Mouse (Mus musculus) heart, postnatal 0 days (tissue): ENCODE measurements at regions not wholly inside any gene's neighbourhood (a gene's known extent, or its start where the extent isn't known, plus 50 kb on each side); places are given as distances from the start of the nearest gene placed in this dataset.

ENCODE experiments used
- CTCF ChIP-seq: IDR thresholded peaks from 2 replicates; pipeline ENCODE4 v1.5.1; 2016; ENCODE audit warnings: antibody characterized with exemption, control low read depth, low read depth
- EP300 ChIP-seq: IDR thresholded peaks from 2 replicates; pipeline ENCODE4 v1.6.1; 2016; ENCODE audit warnings: antibody characterized with exemption, low read depth

DNA sequence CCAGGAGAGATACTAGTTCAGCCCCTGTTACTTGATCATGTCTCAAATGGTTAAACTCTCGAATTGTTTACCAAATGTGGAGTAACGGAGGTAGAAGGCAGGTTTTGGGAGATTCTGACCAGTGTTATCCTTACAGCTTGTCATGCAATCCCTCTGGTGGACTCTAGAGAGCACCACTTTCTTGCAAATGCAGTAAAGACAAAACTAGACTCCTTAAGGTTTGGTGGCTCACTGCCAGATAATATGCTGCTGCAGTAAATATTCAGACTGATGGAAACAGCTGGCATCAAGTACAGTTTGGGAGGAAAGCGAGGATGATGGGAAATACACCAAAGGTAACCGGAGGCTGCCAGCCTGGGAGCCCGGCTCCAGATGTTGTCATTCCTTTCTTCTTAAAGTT lies 394.2 kb upstream of the 4930550L24Rik start:
- TF ChIP-seq EP300 (no peak), CTCF (peak; percentile 5; the same call in 1 of the 2 replicates)
